Mouse (Mus musculus): ENCODE measurements around the gene Lrig2. TPM values are rescaled to one million over a fixed set of nuclear protein-coding genes. Genes with fewer than 3 reads are reported as not detected.

Gene Lrig2
- total and polyA plus RNA-seq, 3 experiments: 6.0 to 17.0 (median 10.1) TPM

GRCm38 (mm10) chr3:104367912-104368311 is 143.8 kb downstream of the Lrig2 start:
- DNase-seq: no peak

DNA sequence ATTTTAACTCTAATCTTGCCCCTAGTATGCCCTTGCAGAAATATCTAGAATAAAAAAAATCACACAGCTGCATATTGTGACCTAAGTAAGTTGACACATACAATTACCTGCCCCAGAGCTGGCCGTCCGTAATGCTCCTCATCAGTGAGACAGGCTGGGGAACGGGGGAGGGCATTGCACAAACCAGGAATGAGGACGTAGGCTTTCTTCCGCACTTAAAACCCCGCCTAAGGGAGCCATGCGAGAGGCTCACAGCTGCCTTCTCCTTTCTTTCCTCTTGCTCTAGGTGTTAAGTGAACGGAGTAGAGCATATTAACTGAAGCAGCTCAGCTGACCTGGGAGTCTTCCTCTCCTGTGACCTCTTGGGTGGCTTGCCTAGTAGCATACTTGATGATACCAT is 149.9 kb downstream of the Lrig2 start:
- no peak for DNase-seq

DNA sequence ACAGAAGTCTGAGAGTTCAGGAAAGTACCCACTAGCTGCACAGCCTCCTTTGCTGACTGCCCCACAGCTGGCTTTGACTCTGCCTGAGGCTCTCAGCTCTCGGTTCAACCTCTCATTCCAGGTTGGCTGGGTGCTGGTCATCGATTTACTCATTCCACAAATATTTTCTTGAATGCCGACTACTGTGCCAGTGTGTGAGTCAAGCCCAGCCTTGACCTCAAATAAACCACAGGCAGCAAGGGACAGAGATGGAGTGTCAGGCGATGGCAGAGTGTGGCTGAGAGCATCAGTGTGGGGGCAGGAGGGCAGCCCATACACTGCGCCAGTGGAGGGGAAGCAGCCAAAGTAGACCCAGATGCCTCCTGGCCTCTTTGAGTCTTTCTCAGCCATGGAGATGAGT is 151.4 kb downstream of the Lrig2 start:
- peak; percentile 91 for DNase-seq

DNA sequence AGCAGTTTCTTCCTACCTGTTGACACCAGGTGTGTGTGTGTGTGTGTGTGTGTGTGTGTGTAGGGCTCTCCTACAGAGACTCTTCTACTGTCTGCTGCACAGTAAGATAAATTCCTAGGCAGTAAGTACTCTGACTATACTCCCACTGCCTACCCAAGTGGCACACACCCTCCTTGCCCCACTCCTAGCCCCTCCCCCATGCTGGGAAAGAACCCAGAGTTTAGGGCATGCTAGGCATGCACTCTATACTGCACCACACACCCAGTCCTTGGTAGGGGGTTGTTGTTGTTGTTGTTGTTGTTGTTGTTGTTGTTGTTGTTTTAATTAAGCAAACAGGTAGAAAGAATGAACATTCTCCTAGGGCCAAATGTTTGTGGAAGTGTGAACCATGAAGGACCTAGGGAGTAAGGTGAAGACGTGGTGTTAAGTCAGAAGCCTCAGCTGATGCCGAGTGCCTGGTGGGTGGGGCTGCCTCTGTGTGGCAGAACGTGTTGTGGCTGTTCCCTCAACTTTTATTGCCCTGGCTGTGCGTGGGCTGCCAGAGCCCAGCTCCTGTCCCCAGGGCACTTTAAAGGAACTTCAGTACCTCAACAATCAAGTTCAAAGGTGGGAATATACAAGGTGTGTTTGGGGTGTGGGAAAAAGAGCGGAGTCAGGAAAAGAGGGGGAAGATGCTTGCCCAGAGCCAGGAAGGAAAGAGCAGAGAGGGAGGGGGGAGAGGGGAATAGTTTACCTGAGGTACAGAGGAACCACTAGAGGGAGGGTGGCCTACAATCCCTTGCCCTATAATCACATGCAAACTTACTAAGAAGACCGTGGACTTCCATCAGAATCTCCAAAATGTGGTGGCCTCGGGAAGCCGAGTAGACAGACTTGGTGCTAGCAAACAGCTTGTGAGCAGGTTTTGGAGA is 152.2 kb downstream of the Lrig2 start:
- no peak for DNase-seq

DNA sequence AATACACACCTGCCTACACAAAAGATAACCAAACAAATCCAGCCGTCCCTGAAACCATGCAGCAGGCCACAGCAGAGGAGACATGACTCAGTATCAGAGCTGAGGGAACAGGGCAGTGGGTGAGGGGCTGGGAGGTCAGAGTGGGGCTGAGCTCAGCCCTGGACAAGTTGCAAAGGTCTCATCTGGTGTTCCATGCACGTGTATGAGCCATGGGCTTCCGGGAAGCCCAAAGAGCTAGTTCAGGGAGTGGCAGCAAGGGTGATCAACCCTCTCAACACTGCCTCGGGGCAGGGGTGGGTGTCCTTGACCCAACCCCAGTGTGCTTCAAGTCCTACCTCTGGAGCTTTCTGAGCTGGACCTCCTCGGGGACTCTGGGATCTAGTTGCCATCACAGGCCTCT is 153.0 kb downstream of the Lrig2 start:
- DNase-seq: peak; percentile 17

GRCm38 (mm10) chr3:104356106-104356505 is 155.6 kb downstream of the Lrig2 start:
- DNase-seq: no peak

DNA sequence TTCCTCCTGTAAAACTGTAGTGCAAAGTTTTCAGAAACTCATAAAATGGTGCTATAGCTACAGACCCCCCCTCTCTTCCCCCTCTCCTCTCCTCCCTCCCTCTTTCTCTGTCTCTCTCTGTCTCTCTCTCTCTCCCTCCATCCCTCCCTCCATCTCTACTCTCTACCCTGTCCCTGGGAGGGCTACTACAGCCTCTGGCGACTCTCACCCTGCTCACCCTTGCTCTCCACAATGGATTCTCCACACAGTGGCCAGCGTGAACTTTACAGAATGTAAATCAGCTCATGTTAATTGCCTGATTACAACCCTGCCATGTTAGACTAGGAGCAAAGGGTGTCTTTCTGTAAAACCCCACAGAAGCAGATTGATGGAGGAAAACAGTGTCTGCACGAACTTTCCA is 157.8 kb downstream of the Lrig2 start:
- DNase-seq: no peak

DNA sequence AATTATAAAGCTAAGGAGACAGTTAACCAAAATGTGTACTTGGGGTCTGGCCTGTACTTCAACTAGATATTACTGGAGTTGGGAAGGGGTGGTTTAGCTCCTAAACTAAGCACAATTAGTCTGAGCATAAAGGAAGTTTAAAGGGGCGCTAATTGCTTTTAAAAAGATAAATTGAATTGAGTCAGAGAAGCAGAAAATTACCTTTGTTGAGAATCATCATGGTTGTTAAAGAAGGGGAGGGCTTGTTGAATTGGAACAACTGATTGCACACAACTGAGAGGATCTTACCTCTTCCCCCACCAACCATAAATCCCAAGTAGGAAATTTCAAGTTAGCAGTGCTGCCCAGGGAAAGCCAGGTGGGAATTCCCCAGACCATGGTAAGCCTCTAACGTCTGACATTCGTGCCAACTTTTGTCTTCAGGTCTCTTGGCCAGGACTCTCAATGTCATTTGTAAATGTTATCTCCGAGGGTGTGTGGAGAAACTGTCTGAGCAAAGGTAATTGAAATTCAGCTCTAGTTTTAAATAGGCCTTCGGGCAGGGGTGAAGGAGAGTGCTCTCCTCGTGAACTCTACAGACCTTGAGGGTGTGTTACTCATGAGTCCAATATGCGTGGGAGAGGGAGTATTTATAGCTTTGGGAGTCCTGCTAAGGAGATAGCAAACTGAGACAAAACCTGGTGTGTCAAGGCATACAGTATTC is 159.2 kb downstream of the Lrig2 start:
- peak; percentile 65 for DNase-seq

DNA sequence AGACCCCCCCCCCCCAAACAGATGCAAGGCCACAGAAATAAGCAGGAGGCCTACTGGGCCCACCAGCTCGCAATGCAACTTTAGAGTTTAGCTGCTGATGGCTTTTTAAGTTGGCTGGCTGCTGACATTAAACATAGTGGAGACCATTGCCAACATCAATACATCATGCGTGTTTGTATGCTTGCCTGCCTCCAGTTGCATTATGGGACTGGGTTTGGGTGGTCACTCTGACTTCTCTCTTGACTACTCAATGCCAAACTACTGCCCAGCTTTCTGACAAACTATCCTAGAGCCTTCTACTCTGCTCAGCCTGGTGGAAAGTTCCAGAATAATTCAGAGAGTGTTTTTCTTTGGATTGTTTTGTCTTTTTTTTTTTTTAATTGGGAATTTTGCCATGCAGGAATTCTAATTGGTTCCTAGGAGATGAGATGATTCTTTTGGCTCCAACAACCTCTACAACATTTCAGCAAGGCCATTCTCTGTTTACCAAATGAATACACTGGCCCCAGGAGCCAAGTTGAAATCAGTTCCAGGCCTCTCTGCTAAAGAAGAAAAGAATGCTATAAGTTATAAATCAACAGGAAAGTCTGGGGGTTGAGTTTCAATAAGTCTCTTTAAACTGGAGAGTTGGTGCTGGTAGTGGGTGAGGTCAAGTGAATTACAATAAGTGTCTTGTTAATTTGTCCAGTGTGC is 161.3 kb downstream of the Lrig2 start:
- DNase-seq: no peak

DNA sequence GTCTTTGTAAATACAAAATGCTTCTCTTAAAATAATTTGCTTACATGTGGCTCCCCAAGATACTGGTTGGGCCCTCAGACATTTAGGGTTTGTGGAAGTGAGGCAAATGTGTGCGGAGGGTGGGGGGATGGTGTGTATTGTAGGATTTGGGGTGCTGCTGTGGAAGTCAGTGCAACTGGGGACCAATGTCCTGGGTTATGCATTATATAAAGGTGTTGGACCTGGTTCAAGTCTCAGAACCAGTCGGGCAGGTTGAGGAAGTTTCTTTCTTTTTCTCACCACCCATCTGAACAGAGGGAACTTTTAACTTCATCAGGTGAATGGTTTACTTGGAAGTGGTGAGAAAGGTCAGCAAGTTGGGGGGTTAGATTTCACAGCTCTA is 161.9 kb downstream of the Lrig2 start:
- DNase-seq: no peak

DNA sequence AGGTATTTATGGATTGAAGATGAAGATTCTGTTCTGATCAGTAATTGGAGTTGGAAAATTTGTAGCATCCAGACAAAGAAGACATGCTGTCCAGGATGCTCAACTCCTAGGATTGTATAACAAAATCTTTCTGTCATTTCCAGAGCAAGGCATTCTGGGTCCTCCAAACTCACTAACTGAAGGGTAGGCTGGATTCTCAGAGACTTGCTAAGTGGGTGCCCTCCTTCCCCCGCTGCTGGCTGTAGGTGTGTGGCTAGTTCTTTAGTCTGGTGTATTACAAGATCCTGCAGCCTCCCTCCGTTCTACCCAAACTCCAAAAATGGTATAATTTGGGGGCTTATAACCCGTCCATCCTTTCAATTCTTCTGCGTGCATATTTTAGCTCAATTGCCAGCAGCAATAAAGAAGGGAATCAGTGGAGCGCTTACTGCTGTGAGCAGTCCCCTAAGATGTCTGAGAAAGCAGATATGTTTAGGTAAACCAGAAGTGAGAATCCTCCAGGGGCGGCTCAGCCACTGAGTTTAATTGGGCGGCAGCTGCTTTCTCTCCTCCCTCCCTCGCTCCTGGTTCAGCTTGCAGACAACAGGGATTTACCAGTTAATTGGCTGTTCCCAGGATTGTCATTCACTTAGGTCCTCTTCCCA is 162.4 kb downstream of the Lrig2 start:
- no peak for DNase-seq

Other genes starting within 250 kb of the Lrig2 start
- gene Slc16a1, start 126.8 kb upstream of the Lrig2 start, total RNA-seq (2021): 10 to 100 TPM; 51.5 to 60.9 TPM
- gene Slc16a1, start 126.8 kb upstream of the Lrig2 start, polyA plus RNA-seq (2012; rRNA removed): 18.4 and 29.5 TPM in 2 replicates